In genomic region chr11:99630890-99631289, GRCm38 (mm10) we compare ENCODE assay signal across 25 mouse cellular contexts. TPM values are rescaled to one million over a fixed set of nuclear protein-coding genes. Genes with fewer than 3 reads are reported as not detected.
DNase-seq lines count a peak whose midpoint lies in the region; ATAC-seq and TF ChIP-seq lines count a peak whose summit lies in the region.
"Had no signal": no experiment of that assay in that cellular context is flagged by ENCODE, and none has a peak within 500 bp of the region (broad histone marks: within the 10 kb centered on the region; RNA-seq: fewer than 3 reads in every experiment).

No protein-coding gene starts in this region.

- intact Hi-C loops in heart, postnatal 14 days (cut with DNase I), result no loop called here

- H3K9ac ChIP-seq in stomach, embryonic 16.5 days (ENCODE audit: low read length), result no peak overlapping the region
- no peak overlapping the region for H3K9ac ChIP-seq in stomach, postnatal 0 days (ENCODE audit: low read length)

- no peak for DNase-seq in stomach, postnatal 0 days (ENCODE audit: low spot score)
- DNase-seq in gastrocnemius, postnatal 4 days (ENCODE audit: low spot score in 2 of 2), result no peak
- no peak for DNase-seq in heart, postnatal 14 days
- DNase-seq: adrenal gland, adult 2 months; adrenal gland, adult 8-10 months; adrenal gland, postnatal 10 days; adrenal gland, postnatal 14 days; adrenal gland, postnatal 25 days; adrenal gland, postnatal 36 days; B cell, adult 2 months; cerebellum, adult 11 months; cerebellum, adult 11-12 months; cerebellum, adult 18-20 months had no signal

- 49% methylated on average over 3 of the region's 3 CpGs for WGBS in stomach, embryonic 16.5 days
- 28% methylated on average over 3 of the region's 3 CpGs for WGBS in stomach, postnatal 0 days

- no peaks in the 10 kb centered on the region for H3K36me3 ChIP-seq in stomach, embryonic 16.5 days (ENCODE audit: control insufficient read depth, insufficient read depth, low read length)
- no peaks in the 10 kb centered on the region for H3K36me3 ChIP-seq in stomach, postnatal 0 days (ENCODE audit: control insufficient read depth, insufficient read depth, low read length)
- H3K36me3 ChIP-seq: G1E had no signal

- no peaks in the 10 kb centered on the region for H3K4me1 ChIP-seq in stomach, embryonic 16.5 days (ENCODE audit: control insufficient read depth, insufficient read depth, low read length)
- no peaks in the 10 kb centered on the region for H3K4me1 ChIP-seq in stomach, postnatal 0 days (replicated peaks; ENCODE audit: control insufficient read depth, insufficient read depth)

- no peak overlapping the region for H3K4me3 ChIP-seq in stomach, embryonic 16.5 days (replicated peaks; ENCODE audit: low read length)
- no peak overlapping the region for H3K4me3 ChIP-seq in stomach, postnatal 0 days (ENCODE audit: low read depth, low read length)

- peak; percentile 60; the same call in 1 of the 2 replicates for ATAC-seq in stomach, embryonic 16.5 days (ENCODE audit: insufficient read depth, low FRiP score)
- ATAC-seq in stomach, postnatal 0 days (ENCODE audit: low FRiP score, low TSS enrichment), result peak; percentile 77
- ATAC-seq: activated CD4-positive, CD25-positive, alpha-beta regulatory T cell, adult 4 months; CD4-positive, CD25-positive, alpha-beta regulatory T cell, adult 4 months; Patski had no signal

- no peak overlapping the region for H3K27ac ChIP-seq in stomach, embryonic 16.5 days (ENCODE audit: low read length)
- H3K27ac ChIP-seq in stomach, postnatal 0 days (replicated peaks), result no peak overlapping the region

- no peak for TF ChIP-seq CTCF in stomach, postnatal 0 days (IDR thresholded peaks at IDR 0.05; ENCODE audit: low read depth)

- no peak overlapping the region for H3K4me2 ChIP-seq in stomach, embryonic 16.5 days (ENCODE audit: low read depth, low read length)
- H3K4me2 ChIP-seq in stomach, postnatal 0 days (replicated peaks; ENCODE audit: low read depth), result no peak overlapping the region

- no peaks in the 10 kb centered on the region for H3K9me3 ChIP-seq in stomach, embryonic 16.5 days (replicated peaks; ENCODE audit: control insufficient read depth, low read length)
- no peaks in the 10 kb centered on the region for H3K9me3 ChIP-seq in stomach, postnatal 0 days (ENCODE audit: control insufficient read depth, low read length)

- no peak for TF ChIP-seq EP300 in stomach, postnatal 0 days (optimal IDR thresholded peaks at IDR 0.05)

- no peaks in the 10 kb centered on the region for H3K27me3 ChIP-seq in stomach, embryonic 16.5 days (ENCODE audit: control insufficient read depth, insufficient read depth, low read length)
- no peaks in the 10 kb centered on the region for H3K27me3 ChIP-seq in stomach, postnatal 0 days (ENCODE audit: control insufficient read depth, insufficient read depth, low read length)
- H3K27me3 ChIP-seq: Patski had no signal

RNA-seq across cellular contexts. Expression of gene Krtap4-1, which starts 2.9 kb away (rescaled TPM):
- not detected in 2 replicates for polyA plus RNA-seq in stomach, embryonic 16.5 days (2015; fragmentation: Nextera tagmentation; extraction: Ambion mirVana)
- not detected in 2 replicates for polyA plus RNA-seq in stomach, postnatal 0 days (2015; fragmentation: Nextera tagmentation; extraction: Ambion mirVana)
- not detected for total RNA-seq in gastrocnemius, postnatal 4 days (2021)
- not detected for total RNA-seq in heart, postnatal 14 days (2021)
- total RNA-seq: adrenal gland, adult 18-20 months; adrenal gland, adult 2 months; adrenal gland, adult 8-10 months; adrenal gland, postnatal 10 days; adrenal gland, postnatal 14 days; adrenal gland, postnatal 25 days; adrenal gland, postnatal 36 days; adrenal gland, postnatal 4 days; CH12.LX; ES-E14; G1E; MEL had no signal
- polyA plus RNA-seq: activated CD4-positive, CD25-positive, alpha-beta regulatory T cell, adult 4 months; adrenal gland, adult 2 months; brain, embryonic 14.5 days; C2C12; CD4-positive, CD25-positive, alpha-beta regulatory T cell, adult 4 months; G1E; Patski had no signal

RNA-seq across cellular contexts. Expression of gene Krtap4-2, which starts 4.0 kb away (rescaled TPM):
- polyA plus RNA-seq in stomach, embryonic 16.5 days (2015; fragmentation: Nextera tagmentation; extraction: Ambion mirVana), result not detected in 2 replicates
- not detected in 2 replicates for polyA plus RNA-seq in stomach, postnatal 0 days (2015; fragmentation: Nextera tagmentation; extraction: Ambion mirVana)
- not detected for total RNA-seq in gastrocnemius, postnatal 4 days (2021)
- total RNA-seq in heart, postnatal 14 days (2021), result not detected
- total RNA-seq: adrenal gland, adult 18-20 months; adrenal gland, adult 2 months; adrenal gland, adult 8-10 months; adrenal gland, postnatal 10 days; adrenal gland, postnatal 14 days; adrenal gland, postnatal 25 days; adrenal gland, postnatal 36 days; adrenal gland, postnatal 4 days; CH12.LX; ES-E14; G1E; MEL had no signal
- polyA plus RNA-seq: activated CD4-positive, CD25-positive, alpha-beta regulatory T cell, adult 4 months; adrenal gland, adult 2 months; brain, embryonic 14.5 days; C2C12; CD4-positive, CD25-positive, alpha-beta regulatory T cell, adult 4 months; G1E; Patski had no signal

RNA-seq across cellular contexts. Expression of gene Gm11562, which starts 10.7 kb away (rescaled TPM):
- not detected in 2 replicates for polyA plus RNA-seq in stomach, embryonic 16.5 days (2015; fragmentation: Nextera tagmentation; extraction: Ambion mirVana)
- not detected in 2 replicates for polyA plus RNA-seq in stomach, postnatal 0 days (2015; fragmentation: Nextera tagmentation; extraction: Ambion mirVana)
- not detected for total RNA-seq in gastrocnemius, postnatal 4 days (2021)
- total RNA-seq in heart, postnatal 14 days (2021), result not detected
- total RNA-seq: adrenal gland, adult 18-20 months; adrenal gland, adult 2 months; adrenal gland, adult 8-10 months; adrenal gland, postnatal 10 days; adrenal gland, postnatal 14 days; adrenal gland, postnatal 25 days; adrenal gland, postnatal 36 days; adrenal gland, postnatal 4 days; CH12.LX; ES-E14; G1E; MEL had no signal
- polyA plus RNA-seq: activated CD4-positive, CD25-positive, alpha-beta regulatory T cell, adult 4 months; adrenal gland, adult 2 months; brain, embryonic 14.5 days; C2C12; CD4-positive, CD25-positive, alpha-beta regulatory T cell, adult 4 months; G1E; Patski had no signal

RNA-seq across cellular contexts. Expression of gene Krtap4-7, which starts 13.0 kb away (rescaled TPM):
- polyA plus RNA-seq in stomach, embryonic 16.5 days (2015; fragmentation: Nextera tagmentation; extraction: Ambion mirVana), result not detected in 2 replicates
- not detected in 2 replicates for polyA plus RNA-seq in stomach, postnatal 0 days (2015; fragmentation: Nextera tagmentation; extraction: Ambion mirVana)
- not detected for total RNA-seq in gastrocnemius, postnatal 4 days (2021)
- total RNA-seq in heart, postnatal 14 days (2021), result not detected
- total RNA-seq: adrenal gland, adult 18-20 months; adrenal gland, adult 2 months; adrenal gland, adult 8-10 months; adrenal gland, postnatal 10 days; adrenal gland, postnatal 14 days; adrenal gland, postnatal 25 days; adrenal gland, postnatal 36 days; adrenal gland, postnatal 4 days; CH12.LX; ES-E14; MEL had no signal
- polyA plus RNA-seq: activated CD4-positive, CD25-positive, alpha-beta regulatory T cell, adult 4 months; adrenal gland, adult 2 months; brain, embryonic 14.5 days; C2C12; CD4-positive, CD25-positive, alpha-beta regulatory T cell, adult 4 months; G1E; Patski had no signal

RNA-seq across cellular contexts. Expression of gene Krtap2-4, which starts 16.2 kb away (rescaled TPM):
- not detected in 2 replicates for polyA plus RNA-seq in stomach, embryonic 16.5 days (2015; fragmentation: Nextera tagmentation; extraction: Ambion mirVana)
- not detected in 2 replicates for polyA plus RNA-seq in stomach, postnatal 0 days (2015; fragmentation: Nextera tagmentation; extraction: Ambion mirVana)
- total RNA-seq in gastrocnemius, postnatal 4 days (2021), result not detected
- total RNA-seq in heart, postnatal 14 days (2021), result not detected
- total RNA-seq: adrenal gland, adult 18-20 months; adrenal gland, adult 2 months; adrenal gland, adult 8-10 months; adrenal gland, postnatal 10 days; adrenal gland, postnatal 14 days; adrenal gland, postnatal 25 days; adrenal gland, postnatal 36 days; adrenal gland, postnatal 4 days; CH12.LX; ES-E14; G1E; MEL had no signal
- polyA plus RNA-seq: activated CD4-positive, CD25-positive, alpha-beta regulatory T cell, adult 4 months; adrenal gland, adult 2 months; brain, embryonic 14.5 days; C2C12; CD4-positive, CD25-positive, alpha-beta regulatory T cell, adult 4 months; G1E; Patski had no signal
